Mouse (Mus musculus): ENCODE measurements around the gene D11Wsu47e. TPM values are rescaled to one million over a fixed set of nuclear protein-coding genes. Genes with fewer than 3 reads are reported as not detected.
A peak's percentile ranks its signal among the peaks of the same experiment; 100 is the strongest.

The D11Wsu47e gene
- total RNA-seq, 2 experiments from 2014 or later: 13.3 to 15.4 TPM

GRCm38 (mm10) chr11:113664279-113664678, 19.9 kb upstream of the D11Wsu47e start:
- DNase-seq (ENCODE audit: low spot score in 2 of 2): no peak

GRCm38 (mm10) chr11:113666205-113666604, 18.0 kb upstream of the D11Wsu47e start:
- DNase-seq (ENCODE audit: low spot score in 2 of 2): no peak

DNA sequence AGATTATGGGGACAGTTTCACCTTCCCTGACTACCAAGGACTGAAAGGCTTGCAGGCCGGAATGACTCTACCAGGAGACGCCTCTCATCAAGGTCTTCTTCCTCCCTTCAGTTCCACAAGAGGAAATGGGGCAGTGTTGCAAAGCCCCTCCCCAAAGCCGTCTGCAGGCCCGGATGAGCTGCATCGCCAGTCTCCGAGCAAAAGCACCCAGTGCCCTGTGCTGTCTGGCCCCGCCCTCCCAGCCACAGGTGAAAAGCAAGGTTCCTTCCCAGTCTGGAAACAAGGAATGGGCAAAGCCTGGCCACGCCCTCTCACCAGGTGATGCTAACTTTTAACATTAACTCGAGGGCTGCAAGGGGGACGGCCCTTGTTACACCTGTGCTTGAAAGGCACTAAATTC, 17.6 kb upstream of the D11Wsu47e start:
- no peak for DNase-seq (ENCODE audit: low spot score in 2 of 2)

DNA sequence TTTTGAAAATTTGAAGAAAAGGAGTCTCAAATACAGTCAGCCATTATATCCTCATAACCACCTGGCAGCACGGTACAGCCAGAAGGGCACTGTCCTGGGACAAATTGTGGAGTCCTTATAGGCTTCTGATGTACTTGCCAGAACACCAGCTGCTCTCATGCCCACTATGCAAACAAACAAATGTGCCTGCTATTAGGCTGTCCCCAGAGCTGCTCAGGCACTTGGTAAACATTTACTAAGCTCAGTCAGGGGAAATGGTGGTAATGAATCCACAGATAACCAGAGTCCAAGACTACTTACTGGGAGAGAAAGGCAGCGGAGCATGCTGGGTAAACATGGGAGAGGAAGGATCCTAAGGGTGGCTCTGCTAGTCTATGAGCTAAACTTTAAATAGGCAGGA, 17.1 kb upstream of the D11Wsu47e start:
- no peak for DNase-seq (ENCODE audit: low spot score in 2 of 2)

- no peak for DNase-seq (ENCODE audit: low spot score in 2 of 2)
Measured at GRCm38 (mm10) chr11:113667704-113668103, 16.5 kb upstream of the D11Wsu47e start.

DNA sequence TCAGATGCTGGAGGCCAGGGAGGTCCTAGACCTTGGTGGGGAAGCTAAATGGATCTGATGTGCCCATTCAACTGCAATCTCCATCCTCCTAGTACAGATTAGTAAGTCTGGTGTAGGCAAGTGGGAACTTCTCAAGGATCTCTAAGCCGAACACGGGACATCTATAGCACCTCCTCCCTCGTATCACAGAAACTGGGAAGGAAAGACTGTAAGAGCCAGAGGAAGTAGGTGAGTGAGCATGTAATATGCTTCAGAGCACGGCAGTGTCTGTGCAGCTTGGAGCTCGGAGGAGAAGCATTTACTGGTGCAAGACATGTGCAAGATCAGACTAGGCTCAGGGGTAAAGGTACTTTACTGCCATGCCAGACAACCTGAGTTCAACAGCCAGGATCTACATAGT, 15.4 kb upstream of the D11Wsu47e start:
- DNase-seq (ENCODE audit: low spot score in 2 of 2): no peak

DNA sequence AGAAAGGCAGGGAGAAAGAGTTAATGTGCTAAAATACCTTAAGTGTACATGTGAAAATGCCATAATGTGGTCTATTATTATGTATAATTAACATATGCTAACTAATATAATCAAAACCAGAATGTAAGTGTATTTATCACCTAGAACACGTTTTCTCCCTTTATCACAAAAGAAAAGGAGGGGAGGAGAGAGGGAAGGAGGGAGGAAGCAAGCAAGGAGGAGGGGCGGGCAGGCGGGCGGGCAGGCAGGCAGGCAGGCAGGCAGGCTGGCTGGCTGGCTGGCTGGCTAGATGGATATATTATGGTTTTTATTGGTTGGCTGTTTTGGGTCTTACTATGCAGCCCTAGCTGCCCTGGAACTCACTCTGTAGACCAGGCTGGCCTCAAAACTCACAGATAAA, 14.5 kb upstream of the D11Wsu47e start:
- DNase-seq (ENCODE audit: low spot score in 2 of 2): no peak

GRCm38 (mm10) chr11:113673614-113674013, 10.6 kb upstream of the D11Wsu47e start:
- no peak for DNase-seq (ENCODE audit: low spot score in 2 of 2)

- no peak for DNase-seq (ENCODE audit: low spot score in 2 of 2)
Measured at GRCm38 (mm10) chr11:113674595-113674994, 9.6 kb upstream of the D11Wsu47e start.

DNA sequence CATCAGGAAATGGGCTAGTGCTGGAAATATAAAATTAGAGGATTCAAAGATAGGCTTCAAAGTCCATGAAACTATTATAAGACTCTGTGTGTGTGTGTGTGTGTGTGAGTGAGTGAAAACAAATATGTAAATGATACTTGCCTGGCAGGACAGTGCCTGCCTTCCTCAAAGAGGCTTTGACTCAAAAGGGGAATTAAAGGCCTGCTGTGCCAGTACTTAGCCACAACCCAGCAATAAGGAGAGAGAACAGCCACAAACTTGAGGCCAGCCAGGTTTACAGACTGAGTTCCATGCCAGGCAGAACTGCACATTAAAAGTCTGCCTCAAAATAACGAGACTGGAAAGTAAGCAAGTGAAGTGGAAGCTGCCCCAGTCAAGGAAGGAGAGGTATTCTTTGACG, 7.4 kb upstream of the D11Wsu47e start:
- no peak for DNase-seq (ENCODE audit: low spot score in 2 of 2)

DNA sequence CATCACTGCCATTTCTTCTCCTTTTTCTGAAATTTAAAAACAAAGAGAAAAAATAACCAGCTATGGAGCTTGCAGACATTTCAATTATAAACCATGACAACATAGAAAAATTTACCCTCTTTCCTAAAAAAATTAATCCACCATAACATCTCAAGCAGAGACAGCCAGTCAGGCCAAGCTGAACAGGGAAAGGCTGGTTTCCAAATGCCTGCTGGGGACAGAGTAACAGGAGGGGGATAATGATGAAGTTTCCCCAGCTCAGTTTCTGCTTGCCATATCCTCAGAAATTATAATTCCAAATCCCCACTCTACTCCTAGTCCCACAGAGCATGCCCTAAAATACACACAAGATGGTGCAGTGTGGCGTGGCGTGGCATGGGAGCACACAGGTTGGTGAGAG, 6.8 kb upstream of the D11Wsu47e start:
- DNase-seq (ENCODE audit: low spot score in 2 of 2): no peak

GRCm38 (mm10) chr11:113678373-113678772, 5.8 kb upstream of the D11Wsu47e start:
- DNase-seq (ENCODE audit: low spot score in 2 of 2): no peak

DNA sequence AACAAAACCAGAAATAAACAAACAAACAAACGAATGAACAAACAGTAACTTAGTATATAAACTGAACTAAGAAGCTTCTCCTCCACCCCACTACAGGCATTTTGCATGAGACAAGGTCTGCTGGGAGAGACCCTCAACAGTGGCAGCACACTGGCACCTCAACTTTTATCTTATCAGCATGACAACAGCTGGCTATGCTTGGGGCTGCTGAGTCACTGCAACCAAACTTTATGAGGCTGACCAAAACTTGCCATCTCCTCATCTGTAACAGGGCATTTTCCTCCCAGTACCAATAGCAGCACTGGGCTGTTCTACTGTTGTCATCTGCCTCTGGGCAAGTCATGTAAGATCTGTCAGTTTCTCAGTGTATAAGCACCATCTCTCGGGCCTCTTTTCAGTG, 3.3 kb upstream of the D11Wsu47e start:
- DNase-seq (ENCODE audit: low spot score in 2 of 2): no peak

DNA sequence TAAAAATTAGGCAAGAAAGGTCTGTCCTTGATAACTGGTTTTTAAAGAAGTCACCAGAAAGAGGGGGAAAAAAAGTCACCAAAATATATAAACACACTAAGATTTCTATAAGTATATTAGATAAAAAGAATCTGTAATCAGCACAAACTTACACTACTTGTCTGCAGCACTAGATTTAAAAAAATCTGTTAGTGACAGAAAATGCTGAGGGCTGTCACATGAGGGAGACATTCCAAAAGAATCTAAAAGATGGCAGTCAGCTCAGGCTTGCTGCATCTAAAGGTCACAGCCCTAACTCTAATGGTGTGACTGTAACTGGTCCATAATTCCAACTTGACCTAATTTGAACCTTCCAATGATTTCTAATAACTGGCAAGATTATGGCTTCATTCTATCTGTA, 2.2 kb upstream of the D11Wsu47e start:
- DNase-seq (ENCODE audit: low spot score in 2 of 2): no peak

- peak; percentile 53 to 54 for DNase-seq (ENCODE audit: low spot score in 2 of 2)
Measured at GRCm38 (mm10) chr11:113682897-113683626, 1.1 kb upstream of the D11Wsu47e start.

DNA sequence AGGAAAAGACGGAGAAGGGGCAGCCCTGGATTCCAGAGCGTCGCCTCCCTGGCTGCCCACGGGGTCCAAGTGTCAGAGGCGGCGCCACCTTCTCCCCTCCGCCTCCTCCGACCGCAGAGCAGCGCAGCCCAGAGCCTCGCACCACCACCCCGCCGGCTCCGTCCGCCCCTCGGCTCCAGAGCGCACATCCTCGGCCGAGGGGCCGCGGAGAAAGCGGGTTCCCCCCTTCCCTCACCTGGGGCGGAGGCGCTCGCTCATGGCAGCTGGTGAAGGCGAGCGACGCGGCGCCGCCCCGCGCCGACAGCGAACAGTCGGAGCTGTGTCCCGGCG, 620 bp upstream of the D11Wsu47e start:
- DNase-seq (ENCODE audit: low spot score in 2 of 2): no peak

DNA sequence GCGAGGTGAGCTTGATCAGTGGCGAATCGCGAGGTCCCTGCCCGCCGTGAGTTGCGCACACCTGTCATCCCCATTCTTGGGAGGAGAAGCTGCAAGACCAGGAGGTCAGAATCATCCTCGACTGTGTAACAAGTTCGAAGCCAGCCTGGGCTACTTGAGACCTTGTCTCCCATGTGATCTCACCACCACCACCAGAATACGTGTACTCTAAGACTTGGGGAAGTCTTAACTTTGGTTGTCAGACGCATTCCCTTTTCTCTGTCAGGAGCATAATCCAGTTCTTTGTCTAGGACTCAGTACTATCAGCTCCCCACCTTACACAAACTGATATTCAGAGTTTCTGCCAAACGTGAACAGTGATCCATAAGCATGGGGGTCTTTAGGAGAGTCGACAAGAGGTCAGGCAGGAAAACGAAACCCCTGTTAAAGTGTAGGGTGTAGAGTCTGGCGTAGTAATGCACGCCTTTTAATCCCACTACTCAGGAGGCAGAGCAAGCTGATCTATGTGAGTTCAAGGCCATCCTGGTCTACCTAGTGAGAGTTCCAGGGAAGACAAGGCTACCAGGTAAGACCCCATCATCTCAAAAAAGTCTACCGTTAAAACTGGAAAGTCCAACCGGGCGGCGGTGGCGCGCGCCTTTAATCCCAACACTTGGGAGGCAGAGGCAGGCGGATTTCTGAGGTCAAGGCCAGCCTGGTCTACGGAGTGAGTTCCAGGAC, 655 bp downstream of the D11Wsu47e start:
- peak in 1 of 2 experiments; percentile 27 for DNase-seq (ENCODE audit: low spot score in 2 of 2)

- DNase-seq (ENCODE audit: low spot score in 2 of 2): no peak
Measured at GRCm38 (mm10) chr11:113687031-113687430, 2.8 kb downstream of the D11Wsu47e start.

- no peak for DNase-seq (ENCODE audit: low spot score in 2 of 2)
Measured at GRCm38 (mm10) chr11:113690506-113690905, 6.3 kb downstream of the D11Wsu47e start.

DNA sequence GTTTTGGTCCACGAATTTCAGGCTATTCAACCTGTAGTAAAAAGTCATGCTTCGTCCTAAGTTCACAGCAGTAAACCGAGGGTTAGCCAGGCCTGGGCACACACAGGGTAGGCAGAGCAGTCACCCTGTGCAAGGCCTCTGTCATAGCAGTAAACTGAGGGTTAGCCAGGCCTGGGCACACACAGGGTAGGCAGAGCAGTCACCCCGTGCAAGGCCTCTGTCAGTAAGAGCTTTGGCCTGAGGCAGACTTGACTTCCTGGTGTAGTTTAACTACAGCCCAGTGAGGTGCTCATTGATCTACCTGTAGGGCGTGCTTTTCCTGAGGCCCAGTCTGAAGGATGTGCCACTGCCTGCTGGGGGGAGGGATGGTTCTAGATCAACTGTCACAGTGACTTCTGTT, 7.1 kb downstream of the D11Wsu47e start:
- no peak for DNase-seq (ENCODE audit: low spot score in 2 of 2)

- no peak for DNase-seq (ENCODE audit: low spot score in 2 of 2)
Measured at GRCm38 (mm10) chr11:113691851-113692250, 7.6 kb downstream of the D11Wsu47e start.

DNA sequence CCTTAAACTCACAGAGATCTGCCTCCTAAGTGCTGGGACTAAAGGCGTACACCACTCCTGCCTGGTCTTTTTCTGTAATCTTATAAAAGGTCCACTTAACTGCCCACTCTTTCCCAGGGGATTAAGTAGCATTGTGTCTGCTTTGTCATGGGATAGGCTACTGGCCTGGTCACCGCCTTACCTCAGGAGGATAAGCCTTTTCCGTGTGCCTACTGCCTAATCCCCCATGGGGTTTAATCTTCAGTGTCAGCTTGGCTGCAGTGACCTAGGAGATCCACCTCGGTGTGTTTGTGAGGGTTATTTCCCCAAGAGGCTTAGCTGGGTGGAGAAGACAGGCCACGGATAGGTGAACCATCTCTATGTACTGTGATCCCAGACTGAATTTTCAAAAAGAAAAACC, 13.4 kb downstream of the D11Wsu47e start:
- no peak for DNase-seq (ENCODE audit: low spot score in 2 of 2)

GRCm38 (mm10) chr11:113698013-113698545, 13.9 kb downstream of the D11Wsu47e start:
- no peak for DNase-seq (ENCODE audit: low spot score in 2 of 2)
